Mouse (Mus musculus): ENCODE data around the gene Anp32a. TPM values are rescaled to one million over a fixed set of nuclear protein-coding genes. Genes with fewer than 3 reads are reported as not detected.

The Anp32a gene
- polyA plus RNA-seq, 1 experiment from 2014 or later: 298 TPM

GRCm38 (mm10) chr9:62374276-62374675, 33.2 kb downstream of the Anp32a start:
- Histone ChIP-seq H3K4me3 (no peak overlapping the region), H3K27ac (replicated peaks) (0 out of 2 replicates have a peak overlapping the region, but pooled peaks have one; percentile 42), H3K4me1 (peaks cover 50% of the 10 kb centered on the region), H3K9me3 (replicated peaks) (no peaks in the 10 kb centered on the region), H3K36me3 (peaks cover 88% of the 10 kb centered on the region), H3K27me3 (ENCODE audit: low read depth, poor library complexity, severe bottlenecking) (no peaks in the 10 kb centered on the region)
- WGBS: 83% methylated on average over 3 of the region's 3 CpGs
- no peak for DNase-seq (ENCODE audit: low spot score)

GRCm38 (mm10) chr9:62377897-62378296, 36.8 kb downstream of the Anp32a start:
- Histone ChIP-seq H3K4me3 (no peak overlapping the region), H3K4me1 (peaks cover 28% of the 10 kb centered on the region), H3K27ac (replicated peaks) (no peak overlapping the region), H3K9me3 (replicated peaks) (no peaks in the 10 kb centered on the region), H3K27me3 (ENCODE audit: low read depth, poor library complexity, severe bottlenecking) (no peaks in the 10 kb centered on the region), H3K36me3 (peaks cover 78% of the 10 kb centered on the region)
- 94% methylated on average over 10 of the region's 10 CpGs for WGBS
- no peak for DNase-seq (ENCODE audit: low spot score)

DNA sequence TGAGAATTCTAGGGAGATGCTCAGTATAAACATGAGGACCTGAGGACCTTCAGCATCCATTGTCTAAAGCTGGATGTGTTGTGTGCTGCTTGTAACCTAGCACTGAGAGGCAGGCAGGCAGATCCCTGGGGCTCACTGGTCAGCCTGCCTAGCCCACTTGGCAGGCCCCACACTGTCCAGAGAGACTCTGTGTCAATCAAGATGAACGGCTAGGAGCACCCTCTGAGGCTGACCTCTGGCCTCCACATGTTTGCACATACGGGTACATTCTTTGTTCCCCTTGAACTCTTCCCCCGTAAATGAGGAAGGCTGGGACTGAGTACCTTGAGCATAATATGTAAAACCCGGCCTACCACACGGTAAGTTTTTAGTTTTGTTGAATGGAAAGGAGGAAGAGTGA, 39.3 kb downstream of the Anp32a start:
- Histone ChIP-seq H3K9me3 (replicated peaks) (no peaks in the 10 kb centered on the region), H3K4me3 (no peak overlapping the region), H3K27ac (replicated peaks) (0 out of 2 replicates have a peak overlapping the region, but pooled peaks have one; percentile 6), H3K4me1 (peaks cover 12% of the 10 kb centered on the region), H3K36me3 (peaks cover 53% of the 10 kb centered on the region), H3K27me3 (ENCODE audit: low read depth, poor library complexity, severe bottlenecking) (no peaks in the 10 kb centered on the region)
- 64% methylated on average over 5 of the region's 5 CpGs for WGBS
- no peak for DNase-seq (ENCODE audit: low spot score)

- H3K36me3 ChIP-seq: peaks cover 42% of the 10 kb centered on the region
- peaks cover 12% of the 10 kb centered on the region for H3K4me1 ChIP-seq
- no peak for DNase-seq (ENCODE audit: low spot score)
- no peak overlapping the region for H3K27ac ChIP-seq (replicated peaks)
- WGBS: 72% methylated on average over 8 of the region's 8 CpGs
- H3K27me3 ChIP-seq (ENCODE audit: low read depth, poor library complexity, severe bottlenecking): no peaks in the 10 kb centered on the region
- no peaks in the 10 kb centered on the region for H3K9me3 ChIP-seq (replicated peaks)
- no peak overlapping the region for H3K4me3 ChIP-seq
Observed at GRCm38 (mm10) chr9:62381402-62381913, 40.4 kb downstream of the Anp32a start.

DNA sequence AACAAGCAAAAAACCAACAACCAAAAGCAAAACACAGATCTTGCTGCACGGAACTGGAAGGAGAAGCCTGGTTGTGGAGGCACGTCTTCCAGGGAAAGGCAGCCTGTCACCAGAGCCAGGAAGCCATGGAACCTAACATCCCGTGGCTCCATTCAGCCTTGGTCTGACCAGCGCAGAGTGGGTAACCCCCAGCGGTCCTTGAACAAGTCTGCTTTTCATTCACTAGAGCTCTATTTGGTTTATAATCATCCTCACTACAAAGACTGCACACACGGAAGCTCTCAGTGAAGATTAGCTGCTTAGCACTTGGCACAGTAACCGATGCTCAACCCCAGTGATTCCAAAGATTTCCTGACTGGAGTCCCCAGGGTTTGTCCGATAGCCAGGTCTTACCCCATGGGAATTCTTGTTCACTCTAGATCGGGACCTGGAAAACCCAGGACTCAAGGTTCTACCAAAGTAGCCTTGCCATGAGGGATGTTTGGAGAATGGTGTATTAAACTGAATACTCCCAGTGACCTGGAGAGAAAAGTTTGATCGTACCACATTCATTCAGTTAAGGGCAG, 41.5 kb downstream of the Anp32a start:
- H3K9me3 ChIP-seq (replicated peaks): no peaks in the 10 kb centered on the region
- H3K4me1 ChIP-seq: peaks cover 12% of the 10 kb centered on the region
- 82% methylated on average over 10 of the region's 10 CpGs for WGBS
- H3K36me3 ChIP-seq: peaks cover 31% of the 10 kb centered on the region
- DNase-seq (ENCODE audit: low spot score): no peak
- H3K4me3 ChIP-seq: no peak overlapping the region
- H3K27me3 ChIP-seq (ENCODE audit: low read depth, poor library complexity, severe bottlenecking): no peaks in the 10 kb centered on the region
- H3K27ac ChIP-seq (replicated peaks): no peak overlapping the region

DNA sequence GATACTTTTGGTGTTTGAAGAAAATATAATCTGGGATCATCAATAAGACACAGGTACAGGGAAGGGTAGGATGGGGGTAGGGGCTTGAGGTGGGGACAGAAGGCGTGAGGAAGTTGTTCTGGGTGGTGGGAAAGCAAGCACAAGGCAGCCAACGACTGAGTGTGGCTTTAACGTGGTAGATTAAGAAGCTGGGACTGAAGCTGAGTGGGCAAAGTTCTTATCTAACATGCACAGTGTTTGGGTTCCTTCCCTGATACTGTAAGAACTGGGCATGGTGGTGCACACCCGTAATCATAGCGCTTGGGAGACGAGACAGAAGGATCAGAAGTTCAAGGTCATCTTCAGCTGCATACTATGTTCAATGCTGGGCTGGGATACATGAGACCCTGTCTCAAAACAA, 44.0 kb downstream of the Anp32a start:
- no peaks in the 10 kb centered on the region for H3K9me3 ChIP-seq (replicated peaks)
- WGBS: 91% methylated on average over 6 of the region's 6 CpGs
- no peak overlapping the region for H3K27ac ChIP-seq (replicated peaks)
- no peak overlapping the region for H3K4me3 ChIP-seq
- H3K4me1 ChIP-seq: peaks cover 9% of the 10 kb centered on the region
- H3K27me3 ChIP-seq (ENCODE audit: low read depth, poor library complexity, severe bottlenecking): no peaks in the 10 kb centered on the region
- DNase-seq (ENCODE audit: low spot score): no peak
- H3K36me3 ChIP-seq: peaks cover 8% of the 10 kb centered on the region

- no peak overlapping the region for H3K27ac ChIP-seq (replicated peaks)
- WGBS: 90% methylated on average over 4 of the region's 4 CpGs
Observed at GRCm38 (mm10) chr9:62385727-62386518, 44.8 kb downstream of the Anp32a start.

GRCm38 (mm10) chr9:62389735-62390134, 48.6 kb downstream of the Anp32a start:
- 76% methylated on average over 9 of the region's 9 CpGs for WGBS

More at GRCm38 (mm10) chr9:62385727-62386518, 44.8 kb downstream of the Anp32a start:
- Histone ChIP-seq H3K9me3 (replicated peaks) (no peaks in the 10 kb centered on the region), H3K27me3 (ENCODE audit: low read depth, poor library complexity, severe bottlenecking) (no peaks in the 10 kb centered on the region), H3K4me3 (no peak overlapping the region), H3K4me1 (peaks cover 5% of the 10 kb centered on the region), H3K36me3 (no peaks in the 10 kb centered on the region)
- no peak for DNase-seq (ENCODE audit: low spot score)

DNA sequence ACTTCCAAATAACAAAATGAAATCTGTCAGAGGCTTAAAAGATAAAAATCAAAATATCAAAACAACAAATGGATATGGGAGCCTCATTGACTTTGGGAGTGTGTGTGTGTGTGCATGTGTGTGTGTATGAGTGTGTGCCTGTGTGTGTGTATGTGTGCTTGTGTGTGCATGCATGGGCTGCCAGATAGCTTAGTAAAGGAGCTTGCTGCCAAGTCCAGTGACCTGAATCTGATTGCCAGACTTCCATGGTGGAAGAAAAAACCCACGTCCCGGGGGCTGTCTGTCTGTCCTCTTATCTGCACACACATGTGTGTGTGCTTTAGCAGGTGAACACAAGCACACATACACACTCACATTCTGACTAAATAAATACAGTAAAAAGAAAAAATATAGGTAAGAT, 52.4 kb downstream of the Anp32a start:
- DNase-seq (ENCODE audit: low spot score): no peak
- Histone ChIP-seq H3K27me3 (ENCODE audit: low read depth, poor library complexity, severe bottlenecking) (no peaks in the 10 kb centered on the region), H3K4me1 (no peaks in the 10 kb centered on the region), H3K9me3 (replicated peaks) (no peaks in the 10 kb centered on the region), H3K4me3 (no peak overlapping the region), H3K36me3 (no peaks in the 10 kb centered on the region), H3K27ac (replicated peaks) (no peak overlapping the region)
- 92% methylated on average over 2 of the region's 2 CpGs for WGBS

More at GRCm38 (mm10) chr9:62389735-62390134, 48.6 kb downstream of the Anp32a start:
- H3K4me3 ChIP-seq: no peak overlapping the region
- H3K9me3 ChIP-seq (replicated peaks): no peaks in the 10 kb centered on the region
- no peaks in the 10 kb centered on the region for H3K4me1 ChIP-seq
- no peaks in the 10 kb centered on the region for H3K36me3 ChIP-seq
- no peak for DNase-seq (ENCODE audit: low spot score)
- no peaks in the 10 kb centered on the region for H3K27me3 ChIP-seq (ENCODE audit: low read depth, poor library complexity, severe bottlenecking)
- no peak overlapping the region for H3K27ac ChIP-seq (replicated peaks)

GRCm38 (mm10) chr9:62394163-62394562, 53.1 kb downstream of the Anp32a start:
- Histone ChIP-seq H3K36me3 (no peaks in the 10 kb centered on the region), H3K27me3 (ENCODE audit: low read depth, poor library complexity, severe bottlenecking) (no peaks in the 10 kb centered on the region), H3K27ac (replicated peaks) (no peak overlapping the region), H3K4me3 (no peak overlapping the region), H3K4me1 (no peaks in the 10 kb centered on the region), H3K9me3 (replicated peaks) (no peaks in the 10 kb centered on the region)
- DNase-seq (ENCODE audit: low spot score): no peak
- 86% methylated on average over 2 of the region's 2 CpGs for WGBS

DNA sequence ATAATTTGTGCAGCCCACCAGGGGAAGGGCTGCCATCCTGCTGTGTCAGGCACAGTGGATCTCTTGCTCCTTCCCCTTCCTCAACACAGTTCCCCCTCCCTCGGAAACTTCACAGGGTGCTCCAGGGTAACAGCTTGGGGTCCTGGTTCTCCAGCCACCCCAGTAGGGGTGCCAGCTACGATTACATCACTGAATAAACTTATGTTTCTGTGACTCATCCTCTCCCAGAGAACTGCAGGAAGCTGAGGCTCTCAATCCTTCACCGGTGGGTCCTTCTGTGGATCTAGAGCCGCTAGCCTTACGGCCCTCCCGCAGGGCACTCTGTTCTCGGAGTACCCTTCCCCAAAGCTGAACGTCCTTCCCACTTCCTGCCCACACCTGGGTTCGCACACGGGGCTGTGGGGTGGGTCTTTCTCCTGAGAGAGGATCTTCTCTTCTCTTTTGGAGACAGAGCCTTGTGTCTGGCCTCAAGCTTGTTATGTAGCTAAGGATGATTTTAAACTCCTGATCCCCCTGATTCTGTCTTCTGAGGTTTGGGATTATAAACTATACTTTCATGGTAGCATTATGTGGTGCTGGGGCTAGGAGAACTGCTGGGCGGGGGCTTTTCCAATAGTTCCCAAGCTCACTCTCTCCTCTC, 59.6 kb downstream of the Anp32a start:
- Histone ChIP-seq H3K4me3 (no peak overlapping the region), H3K36me3 (no peaks in the 10 kb centered on the region), H3K27ac (replicated peaks) (no peak overlapping the region), H3K9me3 (replicated peaks) (no peaks in the 10 kb centered on the region), H3K27me3 (ENCODE audit: low read depth, poor library complexity, severe bottlenecking) (no peaks in the 10 kb centered on the region), H3K4me1 (peaks cover 13% of the 10 kb centered on the region)
- WGBS: 72% methylated on average over 11 of the region's 11 CpGs
- no peak for DNase-seq (ENCODE audit: low spot score)

GRCm38 (mm10) chr9:62401589-62401988, 60.5 kb downstream of the Anp32a start:
- no peak overlapping the region for H3K27ac ChIP-seq (replicated peaks)
- H3K4me3 ChIP-seq: no peak overlapping the region
- H3K4me1 ChIP-seq: peaks cover 13% of the 10 kb centered on the region
- no peaks in the 10 kb centered on the region for H3K36me3 ChIP-seq
- no peaks in the 10 kb centered on the region for H3K9me3 ChIP-seq (replicated peaks)
- WGBS: 88% methylated on average over 1 of the region's 1 CpGs
- H3K27me3 ChIP-seq (ENCODE audit: low read depth, poor library complexity, severe bottlenecking): no peaks in the 10 kb centered on the region
- no peak for DNase-seq (ENCODE audit: low spot score)
